Mouse (Mus musculus): ENCODE measurements around the gene Cntnap2. TPM values are rescaled to one million over a fixed set of nuclear protein-coding genes. Genes with fewer than 3 reads are reported as not detected.
"Not testable (repeated sequence)": the region's sequence is repeated elsewhere in the genome, so short reads cannot be mapped to it uniquely, and the experiment has no call there.

The Cntnap2 gene
- total and polyA plus RNA-seq, 3 experiments: 0.30 to 0.79 (median 0.44) TPM

- H3K4me2 ChIP-seq (ENCODE audit: insufficient read depth, low read depth, poor library complexity, severe bottlenecking): peak overlapping the region; percentile 89
- dilution Hi-C loops (cut with MboI; ENCODE audit: extremely low pct_ligation_motif_present, extremely low pct_unique_long_range_greater_than_20kb, low sequenced_read_pairs); H3K9me3 ChIP-seq (replicated peaks; ENCODE audit: low read length); H3K79me2 ChIP-seq (replicated peaks; ENCODE audit: control insufficient read depth, extremely low read depth, insufficient read depth, poor library complexity, severe bottlenecking); H3K36me3 ChIP-seq (replicated peaks in 1 of 2; ENCODE audit: control insufficient read depth in 1 of 2, insufficient read depth in 1 of 2, low read length in 1 of 2); H3K27me3 ChIP-seq (replicated peaks); in situ Hi-C loops (cut with MboI; ENCODE audit: low pct_ligation_motif_present, low pct_unique_long_range_greater_than_20kb, low sequenced_read_pairs); DNase-seq (ENCODE audit: extremely low read depth); H3K4me1 ChIP-seq (ENCODE audit: control insufficient read depth in 1 of 2, insufficient read depth in 2 of 2): not testable (repeated sequence)
- peak overlapping the region; percentile 32 to 44 (median 42) for H3K4me3 ChIP-seq (replicated peaks in 1 of 3; ENCODE audit: low read depth in 2 of 3, low read length in 2 of 3, poor library complexity in 1 of 3)
- H3K9ac ChIP-seq (ENCODE audit: insufficient read depth, low read depth): peak overlapping the region; percentile 7; the same call in 1 of the 2 replicates
- H3K27ac ChIP-seq (ENCODE audit: insufficient read depth, low read depth): peak overlapping the region; percentile 9; the same call in 1 of the 2 replicates
These were observed 2129.4 kb downstream of the Cntnap2 start for GRCm38 (mm10) chr6:47188596-47188995.

GRCm38 (mm10) chr6:47190282-47190681 lies 2131.1 kb downstream of the Cntnap2 start:
- peak overlapping the region; percentile 28; the same call in 1 of the 2 replicates for H3K9ac ChIP-seq (ENCODE audit: insufficient read depth, low read depth)
- H3K36me3 ChIP-seq (replicated peaks in 1 of 2; ENCODE audit: control insufficient read depth in 1 of 2, insufficient read depth in 1 of 2, low read length in 1 of 2): no peaks in the 10 kb centered on the region
- no peaks in the 10 kb centered on the region for H3K9me3 ChIP-seq (replicated peaks; ENCODE audit: low read length)
- H3K79me2 ChIP-seq (replicated peaks; ENCODE audit: control insufficient read depth, extremely low read depth, insufficient read depth, poor library complexity, severe bottlenecking): no peaks in the 10 kb centered on the region
- H3K4me3 ChIP-seq (replicated peaks in 1 of 3; ENCODE audit: low read depth in 2 of 3, low read length in 2 of 3, poor library complexity in 1 of 3): peak overlapping the region in 1 of 3 experiments; percentile 33
- H3K27ac ChIP-seq (ENCODE audit: insufficient read depth, low read depth): no peak overlapping the region
- H3K4me2 ChIP-seq (ENCODE audit: insufficient read depth, low read depth, poor library complexity, severe bottlenecking): no peak overlapping the region
- DNase-seq (ENCODE audit: extremely low read depth): no peak
- TF ChIP-seq POLR2A (IDR thresholded peaks at IDR 0.05; ENCODE audit: low read depth, low read length) (peak; percentile 56), ZNF384 (IDR thresholded peaks at IDR 0.05; ENCODE audit: low read depth, low read length) (no peak), NELFE (IDR thresholded peaks at IDR 0.05; ENCODE audit: low read depth, low read length) (no peak), TBP (conservative IDR thresholded peaks at IDR 0.05; ENCODE audit: low read depth, low read length) (peak; percentile 45; the same call in 1 of the 2 replicates)
- dilution Hi-C loops (cut with MboI; ENCODE audit: extremely low pct_ligation_motif_present, extremely low pct_unique_long_range_greater_than_20kb, low sequenced_read_pairs): no loop called here
- in situ Hi-C loops (cut with MboI; ENCODE audit: low pct_ligation_motif_present, low pct_unique_long_range_greater_than_20kb, low sequenced_read_pairs): no loop called here
- no peaks in the 10 kb centered on the region for H3K27me3 ChIP-seq (replicated peaks)
- H3K4me1 ChIP-seq (ENCODE audit: control insufficient read depth in 1 of 2, insufficient read depth in 2 of 2): peaks cover 0 to 16% of the 10 kb centered on the region in 2 experiments; a peak in 2 of 4 replicates

GRCm38 (mm10) chr6:47191277-47191800 lies 2132.2 kb downstream of the Cntnap2 start:
- Histone ChIP-seq H3K9ac (ENCODE audit: insufficient read depth, low read depth) (no peak overlapping the region), H3K36me3 (replicated peaks in 1 of 2; ENCODE audit: control insufficient read depth in 1 of 2, insufficient read depth in 1 of 2, low read length in 1 of 2) (no peaks in the 10 kb centered on the region), H3K9me3 (replicated peaks; ENCODE audit: low read length) (no peaks in the 10 kb centered on the region), H3K27ac (ENCODE audit: insufficient read depth, low read depth) (no peak overlapping the region), H3K4me3 (replicated peaks in 1 of 3; ENCODE audit: low read depth in 2 of 3, low read length in 2 of 3, poor library complexity in 1 of 3) (no peak overlapping the region), H3K27me3 (replicated peaks) (no peaks in the 10 kb centered on the region), H3K4me1 (ENCODE audit: control insufficient read depth in 1 of 2, insufficient read depth in 2 of 2) (peaks cover 0 to 20% of the 10 kb centered on the region in 2 experiments; a peak in 2 of 4 replicates), H3K79me2 (replicated peaks; ENCODE audit: control insufficient read depth, extremely low read depth, insufficient read depth, poor library complexity, severe bottlenecking) (no peaks in the 10 kb centered on the region), H3K4me2 (ENCODE audit: insufficient read depth, low read depth, poor library complexity, severe bottlenecking) (no peak overlapping the region)
- TF ChIP-seq MYC (IDR thresholded peaks at IDR 0.05; ENCODE audit: low read depth, low read length) (no peak), ZNF384 (IDR thresholded peaks at IDR 0.05; ENCODE audit: low read depth, low read length) (peak; percentile 71), RAD21 (IDR thresholded peaks at IDR 0.05; ENCODE audit: low read depth, low read length) (peak; percentile 57), SMC3 (IDR thresholded peaks at IDR 0.05; ENCODE audit: low read depth, low read length) (peak; percentile 12; the same call in 1 of the 2 replicates), NRF1 (IDR thresholded peaks at IDR 0.05; ENCODE audit: low read depth, low read length) (no peak), CTCF (conservative IDR thresholded peaks at IDR 0.05 in 1 of 2, IDR thresholded peaks at IDR 0.05 in 1 of 2; ENCODE audit: low read depth in 2 of 2, low read length in 2 of 2) (peak; percentile 75 to 79), MAX (IDR thresholded peaks at IDR 0.05; ENCODE audit: low read length) (no peak)
- in situ Hi-C loops (cut with MboI; ENCODE audit: low pct_ligation_motif_present, low pct_unique_long_range_greater_than_20kb, low sequenced_read_pairs): no loop called here
- dilution Hi-C loops (cut with MboI; ENCODE audit: extremely low pct_ligation_motif_present, extremely low pct_unique_long_range_greater_than_20kb, low sequenced_read_pairs): no loop called here
- DNase-seq (ENCODE audit: extremely low read depth): peak; percentile 66
